Mouse (Mus musculus) liver, embryonic 14.5 days (tissue): ENCODE measurements around the gene Pak4. TPM values are rescaled to one million over a fixed set of nuclear protein-coding genes. Genes with fewer than 3 reads are reported as not detected.
A peak's percentile ranks its signal among the peaks of the same experiment; 100 is the strongest.

Experiments
- ATAC-seq: fragments of 200-750 bp; cut with Nextera tagmentation; 2 replicates; pipeline ENCODE4 v1.8.0; 2017; ENCODE audit warnings: moderate number of reproducible peaks, mild to moderate bottlenecking, moderate library complexity; ENCODE audit not compliant: insufficient read depth
- DNase-seq, 3 experiments: peaks; one replicate each; pipeline ENCODE4 v3.0.0-alpha.2; 2012 to 2013; ENCODE audit warnings: low read depth in 3 of 3, low spot score in 3 of 3
- H3K27ac ChIP-seq: fragments of 300-500 bp; sonication (generic); 2 replicates; pipeline ENCODE4 v1.5.1; 2014; ENCODE audit warnings: moderate library complexity, mild to moderate bottlenecking, control low read depth, inconsistent platforms
- H3K27me3 ChIP-seq: fragments of 300-500 bp; sonication (generic); 2 replicates; pipeline ENCODE4 v1.6.1; 2014; ENCODE audit warnings: mild to moderate bottlenecking, low read length, moderate library complexity; ENCODE audit not compliant: control insufficient read depth, insufficient read depth
- H3K36me3 ChIP-seq: fragments of 300-500 bp; sonication (generic); replicated peaks from 2 replicates; pipeline ENCODE4 v1.6.1; 2014; ENCODE audit warnings: low read depth; ENCODE audit not compliant: control insufficient read depth, insufficient read depth
- H3K4me1 ChIP-seq, 2 experiments: fragments of 200-500 bp in 1 of 2; fragments of 300-500 bp in 1 of 2; sonication (generic) in 1 of 2; replicated peaks; 2 replicates each; pipeline ENCODE4 v1.6.1; 2012 to 2014; ENCODE audit warnings: antibody characterized with exemption in 1 of 2, inconsistent platforms in 1 of 2, low read length in 1 of 2; ENCODE audit not compliant: control insufficient read depth in 2 of 2, insufficient read depth in 2 of 2
- H3K4me2 ChIP-seq: fragments of 300-500 bp; sonication (generic); 2 replicates; pipeline ENCODE4 v1.6.1; 2014; ENCODE audit warnings: low read depth, mild to moderate bottlenecking, control low read depth, moderate library complexity
- H3K4me3 ChIP-seq, 2 experiments: fragments of 200-500 bp in 1 of 2; fragments of 300-500 bp in 1 of 2; sonication (generic) in 1 of 2; 2 replicates each; pipeline ENCODE4 v1.5.1; 2012 to 2014; ENCODE audit warnings: low read depth in 2 of 2, low read length in 2 of 2, mild to moderate bottlenecking in 2 of 2, control low read depth in 1 of 2, inconsistent platforms in 1 of 2, moderate library complexity in 1 of 2; ENCODE audit not compliant: insufficient read depth in 1 of 2
- H3K9ac ChIP-seq: fragments of 300-500 bp; sonication (generic); replicated peaks from 2 replicates; pipeline ENCODE4 v1.6.1; 2014; ENCODE audit warnings: mild to moderate bottlenecking, control low read depth, moderate library complexity
- H3K9me3 ChIP-seq: fragments of 300-500 bp; sonication (generic); 2 replicates; pipeline ENCODE4 v1.6.1; 2016; ENCODE audit warnings: low read length, mixed read lengths; ENCODE audit not compliant: control insufficient read depth
- CTCF ChIP-seq: IDR thresholded peaks from 2 replicates; pipeline ENCODE4 v1.5.1; 2016; ENCODE audit warnings: antibody characterized with exemption, low read depth, control low read depth
- EP300 ChIP-seq: IDR thresholded peaks from 2 replicates; pipeline ENCODE4 v1.6.1; 2016; ENCODE audit warnings: antibody characterized with exemption, low read depth
- whole genome bisulfite sequencing: fragments of 180-500 bp; shearing (Covaris S2); extraction: QIAGEN DNeasy Blood & Tissue Kit; methylation state at CpG from one replicate; pipeline ENCODE4 v1.1.7; 2014; ENCODE audit not compliant: insufficient replicate concordance; 5-methylcytosine and 5-hydroxymethylcytosine counted together
- polyA plus RNA-seq, 2 experiments: library from polyadenylated mRNA; depleted of rRNA in 1 of 2; stranded (reverse) in 1 of 2; unstranded in 1 of 2; fragments of >200 nt; fragmentation: Nextera tagmentation in 1 of 2; extraction: Ambion mirVana in 1 of 2; gene quantifications; 2 replicates each; pipeline versions ENCODE4 v1.2.1 to v1.2.3; 2012 to 2014

The Pak4 gene
- polyA plus RNA-seq, 2 experiments, result 8.5 to 11.5 TPM

DNA sequence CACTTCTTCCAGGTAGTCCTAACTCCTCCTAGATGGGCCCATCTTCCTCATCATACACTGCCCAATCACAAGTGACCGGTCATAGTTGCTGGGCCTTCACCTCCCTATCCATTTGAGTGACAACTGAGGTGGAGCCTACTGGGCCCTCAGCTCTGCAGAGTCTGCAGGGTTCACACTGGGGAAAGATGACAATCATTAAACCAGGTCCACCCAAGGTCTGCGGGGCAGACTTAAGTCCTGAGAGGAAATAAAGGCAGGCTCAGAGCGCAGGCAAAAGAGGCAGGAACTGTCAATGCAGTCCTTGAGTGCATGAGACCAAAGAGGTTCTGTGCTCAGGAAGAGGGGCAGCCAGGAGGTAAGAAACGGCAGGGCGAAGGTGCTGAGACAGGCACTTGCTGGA lies 25.3 kb downstream of the Pak4 start:
- no peak for TF ChIP-seq EP300
- no peak for TF ChIP-seq CTCF
- Histone ChIP-seq H3K36me3 (peaks cover 4% of the 10 kb centered on the region), H3K27ac (no peak overlapping the region), H3K4me1 (peaks cover 45 to 55% of the 10 kb centered on the region in 2 experiments), H3K4me3 (no peak overlapping the region), H3K9me3 (no peaks in the 10 kb centered on the region), H3K9ac (no peak overlapping the region), H3K27me3 (no peaks in the 10 kb centered on the region), H3K4me2 (no peak overlapping the region)
- DNase-seq, result no peak
- WGBS, result 62% methylated on average over 5 of the region's 5 CpGs
- ATAC-seq, result no peak

DNA sequence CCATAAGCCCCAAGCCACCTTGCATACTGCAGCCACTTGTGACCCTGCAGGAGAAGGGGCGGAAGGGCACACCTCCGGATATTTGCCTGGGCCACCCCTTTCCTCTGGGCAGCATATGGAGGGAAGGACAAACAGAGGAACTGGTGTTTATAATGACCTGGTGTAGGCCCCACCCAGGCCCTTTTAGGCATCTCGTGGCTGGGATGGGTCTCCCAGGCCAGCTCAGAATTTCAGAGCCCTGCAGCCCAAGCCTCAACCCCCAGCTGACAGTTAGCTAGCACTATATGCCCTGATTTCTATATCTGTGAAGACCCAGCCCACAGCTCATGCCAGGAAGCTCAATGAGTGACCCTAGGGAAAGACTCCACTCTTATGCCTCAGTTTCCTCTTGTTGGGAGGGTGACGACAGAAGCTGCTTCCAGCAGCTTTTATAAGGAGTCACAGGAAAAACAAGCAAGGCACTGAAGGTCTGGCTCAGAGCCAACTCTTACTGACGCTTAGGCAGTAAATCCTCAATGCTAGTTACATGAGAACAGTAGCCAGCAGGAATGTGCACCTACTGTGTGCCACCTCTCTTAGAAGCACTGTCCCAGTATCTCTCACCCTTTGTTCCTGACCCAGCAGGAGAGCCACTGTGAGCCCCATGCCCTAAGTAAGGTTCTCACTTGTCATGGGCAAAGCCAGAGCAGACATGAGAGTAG lies 26.9 kb downstream of the Pak4 start:
- ATAC-seq (no peak), DNase-seq (no peak)
- WGBS, result 54% methylated on average over 5 of the region's 5 CpGs
- Histone ChIP-seq H3K4me1 (peaks cover 29 to 39% of the 10 kb centered on the region in 2 experiments), H3K4me2 (no peak overlapping the region), H3K4me3 (no peak overlapping the region), H3K27ac (no peak overlapping the region), H3K9ac (no peak overlapping the region), H3K9me3 (no peaks in the 10 kb centered on the region), H3K27me3 (no peaks in the 10 kb centered on the region), H3K36me3 (peaks cover 15% of the 10 kb centered on the region)
- no peak for TF ChIP-seq EP300
- no peak for TF ChIP-seq CTCF

DNA sequence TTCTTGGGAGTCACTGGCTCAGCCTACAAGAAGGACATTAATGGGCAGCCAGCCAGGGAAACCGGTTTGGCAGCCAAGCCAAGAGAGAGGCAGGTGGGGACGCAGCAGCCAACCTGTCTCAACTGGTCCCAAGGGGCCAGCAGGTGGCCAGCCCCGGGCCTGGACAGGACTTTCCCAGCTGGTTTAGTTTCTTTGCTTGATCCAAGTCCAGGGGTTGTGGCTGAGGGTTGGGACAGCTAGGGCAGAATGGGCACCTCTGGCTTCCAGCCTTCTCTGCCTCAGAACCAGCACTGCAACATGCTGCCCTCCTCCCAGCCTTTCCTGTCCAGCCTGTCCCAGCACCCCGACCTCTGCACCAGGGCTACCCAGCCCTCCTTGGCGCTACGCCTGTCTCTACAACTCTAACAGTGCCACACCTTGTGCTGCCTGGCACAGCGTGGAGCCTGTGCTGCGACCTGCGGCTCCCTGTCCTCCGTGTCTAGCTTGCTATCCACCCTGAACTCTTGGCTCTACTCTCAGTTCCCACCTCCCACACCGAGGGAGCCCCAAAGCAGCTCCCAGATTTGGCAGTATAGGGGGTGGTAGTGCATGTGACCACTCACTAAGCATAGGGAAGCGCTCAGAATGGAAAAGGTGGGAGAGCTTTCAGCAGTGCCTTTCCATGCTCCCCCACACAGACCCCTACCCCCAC lies 27.5 kb downstream of the Pak4 start:
- peaks cover 22 to 32% of the 10 kb centered on the region in 2 experiments for H3K4me1 ChIP-seq
- H3K9ac ChIP-seq, result no peak overlapping the region
- H3K27me3 ChIP-seq, result no peaks in the 10 kb centered on the region
- H3K27ac ChIP-seq, result no peak overlapping the region
- no peak overlapping the region for H3K4me3 ChIP-seq
- ATAC-seq (no peak), DNase-seq (no peak)
- WGBS, result 76% methylated on average over 12 of the region's 12 CpGs
- H3K36me3 ChIP-seq, result peaks cover 21% of the 10 kb centered on the region
- H3K4me2 ChIP-seq, result no peak overlapping the region
- H3K9me3 ChIP-seq, result no peaks in the 10 kb centered on the region
- TF ChIP-seq EP300 (no peak), CTCF (no peak)

DNA sequence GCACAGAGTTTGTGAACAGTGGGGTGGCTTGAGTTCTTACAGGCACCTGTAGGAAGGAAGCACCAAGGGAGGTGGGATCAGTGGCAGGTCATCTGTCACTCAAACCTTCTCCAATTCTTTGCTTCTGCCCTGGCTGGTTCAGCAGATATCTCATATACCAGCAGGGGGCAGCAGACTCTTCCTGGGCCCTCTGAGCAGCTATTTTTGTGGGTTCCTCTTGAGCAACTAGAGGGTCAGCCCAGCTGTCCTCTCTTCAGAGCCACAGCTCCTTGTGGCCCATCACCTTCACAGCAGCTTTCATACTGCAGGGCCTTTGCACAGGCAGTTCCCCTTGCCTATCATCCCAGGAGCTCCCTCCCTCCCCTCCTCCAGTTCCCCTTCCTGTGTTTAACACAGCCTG lies 29.7 kb downstream of the Pak4 start:
- Histone ChIP-seq H3K36me3 (peaks cover 32% of the 10 kb centered on the region), H3K9me3 (no peaks in the 10 kb centered on the region), H3K4me3 (no peak overlapping the region), H3K4me2 (no peak overlapping the region), H3K27me3 (no peaks in the 10 kb centered on the region), H3K27ac (no peak overlapping the region), H3K9ac (no peak overlapping the region), H3K4me1 (peaks cover 5 to 10% of the 10 kb centered on the region in 2 experiments)
- TF ChIP-seq EP300, result no peak
- peak; percentile 92 for TF ChIP-seq CTCF
- ATAC-seq (no peak), DNase-seq (peak in 2 of 3 experiments; percentile 55 to 61)

DNA sequence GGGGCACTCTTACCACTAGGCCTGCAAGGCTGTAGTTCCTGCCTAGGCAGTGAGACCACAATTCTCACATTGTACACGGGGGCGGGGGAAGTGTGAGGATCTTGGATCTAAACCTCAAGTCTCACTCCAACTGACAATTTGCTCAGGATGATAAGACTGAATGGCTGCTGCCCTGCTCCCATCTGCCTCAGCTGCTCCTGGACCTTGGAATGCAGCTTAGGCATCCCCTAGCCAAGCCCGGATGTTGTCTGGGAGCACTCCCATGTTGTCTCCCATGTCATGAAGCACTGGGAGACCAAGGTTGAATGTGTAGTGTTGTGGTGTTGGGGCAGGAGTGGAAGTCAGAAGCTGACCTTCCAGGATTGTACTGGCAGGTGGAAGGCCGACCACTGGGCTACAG lies 30.4 kb downstream of the Pak4 start:
- TF ChIP-seq EP300, result no peak
- no peak for TF ChIP-seq CTCF
- Histone ChIP-seq H3K9ac (no peak overlapping the region), H3K36me3 (peaks cover 32% of the 10 kb centered on the region), H3K27me3 (no peaks in the 10 kb centered on the region), H3K9me3 (no peaks in the 10 kb centered on the region), H3K4me1 (peaks cover 0 to 4% of the 10 kb centered on the region in 2 experiments; a peak in 2 of 4 replicates), H3K27ac (no peak overlapping the region), H3K4me3 (no peak overlapping the region), H3K4me2 (no peak overlapping the region)
- ATAC-seq (no peak), DNase-seq (no peak)
- WGBS, result 58% methylated on average over 4 of the region's 4 CpGs
